Mouse (Mus musculus): ENCODE measurements around the gene 6330403K07Rik. TPM values are rescaled to one million over a fixed set of nuclear protein-coding genes. Genes with fewer than 3 reads are reported as not detected.

The 6330403K07Rik gene
- polyA plus RNA-seq, 1 experiment: 0.84 TPM

- no peaks in the 10 kb centered on the region for H3K27me3 ChIP-seq (ENCODE audit: control insufficient read depth, insufficient read depth, low read length)
- H3K4me3 ChIP-seq (ENCODE audit: control insufficient read depth, insufficient read depth, low read length): no peak overlapping the region
- DNase-seq: no peak
- H3K27ac ChIP-seq (ENCODE audit: control insufficient read depth, insufficient read depth, low read length): no peak overlapping the region
- 78% methylated on average over 3 of the region's 3 CpGs for WGBS
- H3K4me1 ChIP-seq (replicated peaks; ENCODE audit: control insufficient read depth, insufficient read depth, low read length): no peaks in the 10 kb centered on the region
- TF ChIP-seq POLR2A (IDR thresholded peaks at IDR 0.05; ENCODE audit: control insufficient read depth, extremely low read depth, insufficient read depth, low read length, poor library complexity) (no peak), CTCF (IDR thresholded peaks at IDR 0.05; ENCODE audit: borderline replicate concordance, control insufficient read depth, extremely low read depth, insufficient read depth, low read length, poor library complexity) (no peak)
- H3K36me3 ChIP-seq (ENCODE audit: control insufficient read depth, insufficient read depth, low read length): peaks cover 38% of the 10 kb centered on the region
These were observed 3.8 kb downstream of the 6330403K07Rik start for GRCm38 (mm10) chr11:71029403-71030118.

- H3K36me3 ChIP-seq (ENCODE audit: control insufficient read depth, insufficient read depth, low read length): peaks cover 39% of the 10 kb centered on the region
- H3K27ac ChIP-seq (ENCODE audit: control insufficient read depth, insufficient read depth, low read length): no peak overlapping the region
- WGBS: 90% methylated on average over 3 of the region's 3 CpGs
- H3K4me3 ChIP-seq (ENCODE audit: control insufficient read depth, insufficient read depth, low read length): no peak overlapping the region
- H3K4me1 ChIP-seq (replicated peaks; ENCODE audit: control insufficient read depth, insufficient read depth, low read length): no peaks in the 10 kb centered on the region
- no peak for TF ChIP-seq POLR2A (IDR thresholded peaks at IDR 0.05; ENCODE audit: control insufficient read depth, extremely low read depth, insufficient read depth, low read length, poor library complexity)
- no peak for TF ChIP-seq CTCF (IDR thresholded peaks at IDR 0.05; ENCODE audit: borderline replicate concordance, control insufficient read depth, extremely low read depth, insufficient read depth, low read length, poor library complexity)
- DNase-seq: no peak
- no peaks in the 10 kb centered on the region for H3K27me3 ChIP-seq (ENCODE audit: control insufficient read depth, insufficient read depth, low read length)
These were observed 5.0 kb downstream of the 6330403K07Rik start for GRCm38 (mm10) chr11:71028280-71028679.

GRCm38 (mm10) chr11:71019201-71020068 lies 13.9 kb downstream of the 6330403K07Rik start, which contains the start of the genes Mis12 and Derl2:
Mis12 (plus strand) TSS chr11:71019611.
Derl2 (minus strand) TSS chr11:71019841.
- peaks cover 3% of the 10 kb centered on the region; the same call in 1 of the 2 replicates for H3K4me1 ChIP-seq (replicated peaks; ENCODE audit: control insufficient read depth, insufficient read depth, low read length)
- peak; percentile 63; the same call in 1 of the 2 replicates for TF ChIP-seq POLR2A (IDR thresholded peaks at IDR 0.05; ENCODE audit: control insufficient read depth, extremely low read depth, insufficient read depth, low read length, poor library complexity)
- peak; percentile 59; the same call in 1 of the 2 replicates for TF ChIP-seq CTCF (IDR thresholded peaks at IDR 0.05; ENCODE audit: borderline replicate concordance, control insufficient read depth, extremely low read depth, insufficient read depth, low read length, poor library complexity)
- peak; percentile 98 for DNase-seq
- H3K27me3 ChIP-seq (ENCODE audit: control insufficient read depth, insufficient read depth, low read length): no peaks in the 10 kb centered on the region
- H3K27ac ChIP-seq (ENCODE audit: control insufficient read depth, insufficient read depth, low read length): peak within 1 kb of the TSS; percentile 58
- peak within 1 kb of the TSS; percentile 82 for H3K4me3 ChIP-seq (ENCODE audit: control insufficient read depth, insufficient read depth, low read length)
- WGBS: under 1% methylated on average over 70 of the region's 71 CpGs
- peaks cover under 1% of the 10 kb centered on the region; the same call in 1 of the 2 replicates for H3K36me3 ChIP-seq (ENCODE audit: control insufficient read depth, insufficient read depth, low read length)

DNA sequence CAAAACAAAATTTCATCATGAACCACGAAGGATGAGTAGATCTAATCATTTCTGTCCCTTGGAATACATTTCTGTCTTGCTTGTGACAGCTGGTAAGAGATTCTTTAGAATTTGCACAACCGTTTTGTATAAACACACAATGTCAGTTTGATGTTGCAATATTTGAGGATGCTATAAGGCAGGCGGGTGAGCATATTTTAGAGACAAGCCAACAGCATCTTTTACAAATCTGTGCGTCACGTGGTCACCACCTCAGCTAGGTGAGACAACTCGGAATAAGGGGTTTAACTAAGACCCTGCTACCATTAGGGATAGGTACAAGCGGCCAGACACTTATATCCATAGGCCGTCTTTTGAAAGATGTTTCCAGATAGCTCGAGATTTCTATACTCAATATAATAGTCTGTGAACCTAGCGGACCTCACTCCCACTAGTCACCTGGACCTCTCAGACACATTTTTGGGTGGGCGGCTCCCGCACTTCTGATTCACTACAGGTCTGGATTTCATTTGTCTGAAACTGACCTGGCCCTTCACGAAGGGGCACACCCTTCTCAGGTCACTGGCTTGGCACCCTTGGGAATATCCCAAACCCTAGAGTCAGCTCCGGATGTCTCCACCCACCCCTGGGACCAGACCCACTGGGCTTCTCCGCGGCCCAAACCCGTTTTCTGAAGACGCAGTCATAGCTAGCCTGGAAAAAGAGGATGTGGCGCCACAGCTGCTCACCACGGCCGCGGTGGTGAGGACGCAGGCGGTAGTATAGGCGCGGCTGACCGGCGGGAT lies 14.7 kb downstream of the 6330403K07Rik start:
- Histone ChIP-seq H3K4me3 (ENCODE audit: control insufficient read depth, insufficient read depth, low read length) (peak overlapping the region; percentile 82), H3K4me1 (replicated peaks; ENCODE audit: control insufficient read depth, insufficient read depth, low read length) (peaks cover 3% of the 10 kb centered on the region; the same call in 1 of the 2 replicates), H3K27me3 (ENCODE audit: control insufficient read depth, insufficient read depth, low read length) (no peaks in the 10 kb centered on the region), H3K36me3 (ENCODE audit: control insufficient read depth, insufficient read depth, low read length) (no peaks in the 10 kb centered on the region), H3K27ac (ENCODE audit: control insufficient read depth, insufficient read depth, low read length) (peak overlapping the region; percentile 29; the same call in 1 of the 2 replicates)
- 8% methylated on average over 28 of the region's 28 CpGs for WGBS
- DNase-seq: no peak
- TF ChIP-seq POLR2A (IDR thresholded peaks at IDR 0.05; ENCODE audit: control insufficient read depth, extremely low read depth, insufficient read depth, low read length, poor library complexity): no peak
- TF ChIP-seq CTCF (IDR thresholded peaks at IDR 0.05; ENCODE audit: borderline replicate concordance, control insufficient read depth, extremely low read depth, insufficient read depth, low read length, poor library complexity): no peak

DNA sequence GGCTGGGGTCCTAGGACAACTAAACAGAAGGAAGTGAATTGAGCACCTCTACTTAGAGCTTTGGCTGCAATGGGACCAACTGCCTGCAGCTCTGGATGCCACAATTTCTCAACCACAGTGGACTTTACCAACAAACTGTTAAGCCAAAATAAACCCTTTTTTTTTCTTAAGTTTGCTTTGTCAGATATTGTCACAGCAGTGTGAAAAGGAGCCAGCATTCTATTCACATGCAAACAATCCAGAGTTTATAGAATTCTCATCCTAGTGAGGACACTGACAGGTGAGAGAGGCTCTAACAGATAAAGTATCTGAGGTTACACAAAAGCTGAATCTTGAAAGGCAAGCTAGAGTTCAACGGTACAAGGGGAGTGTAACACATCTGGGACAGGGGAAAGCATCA lies 16.3 kb downstream of the 6330403K07Rik start:
- H3K36me3 ChIP-seq (ENCODE audit: control insufficient read depth, insufficient read depth, low read length): peaks cover 9% of the 10 kb centered on the region
- no peaks in the 10 kb centered on the region for H3K27me3 ChIP-seq (ENCODE audit: control insufficient read depth, insufficient read depth, low read length)
- 93% methylated on average over 1 of the region's 1 CpGs for WGBS
- no peak overlapping the region for H3K27ac ChIP-seq (ENCODE audit: control insufficient read depth, insufficient read depth, low read length)
- peaks cover 3% of the 10 kb centered on the region; the same call in 1 of the 2 replicates for H3K4me1 ChIP-seq (replicated peaks; ENCODE audit: control insufficient read depth, insufficient read depth, low read length)
- no peak for DNase-seq
- no peak for TF ChIP-seq CTCF (IDR thresholded peaks at IDR 0.05; ENCODE audit: borderline replicate concordance, control insufficient read depth, extremely low read depth, insufficient read depth, low read length, poor library complexity)
- TF ChIP-seq POLR2A (IDR thresholded peaks at IDR 0.05; ENCODE audit: control insufficient read depth, extremely low read depth, insufficient read depth, low read length, poor library complexity): no peak
- H3K4me3 ChIP-seq (ENCODE audit: control insufficient read depth, insufficient read depth, low read length): no peak overlapping the region

Data from thymus, adult 2 months (tissue).